Mouse (Mus musculus) kidney, postnatal 0 days (tissue): ENCODE results near the gene Hsp90aa1. TPM values are rescaled to one million over a fixed set of nuclear protein-coding genes. Genes with fewer than 3 reads are reported as not detected.
A peak's percentile ranks its signal among the peaks of the same experiment; 100 is the strongest.

Experiments used
- ATAC-seq: fragments of 200-750 bp; cut with Nextera tagmentation; replicated peaks from 2 replicates; pipeline ENCODE4 v1.8.0; 2017; ENCODE audit warnings: low read depth, moderate number of reproducible peaks, moderate TSS enrichment, moderate library complexity; ENCODE audit not compliant: low FRiP score
- DNase-seq: peaks from one replicate; pipeline ENCODE4 v3.0.0-alpha.2; 2016; ENCODE audit warnings: low spot score
- H3K27ac ChIP-seq: fragments of 300-500 bp; sonication (generic); 2 replicates; pipeline ENCODE4 v1.5.1; 2014; ENCODE audit warnings: mild to moderate bottlenecking
- H3K27me3 ChIP-seq: fragments of 300-500 bp; sonication (generic); 2 replicates; pipeline ENCODE4 v1.6.1; 2014; ENCODE audit warnings: low read length, mixed read lengths; ENCODE audit not compliant: insufficient read depth
- H3K36me3 ChIP-seq: fragments of 300-500 bp; sonication (generic); 2 replicates; pipeline ENCODE4 v1.6.1; 2014; ENCODE audit warnings: low read length, mixed read lengths; ENCODE audit not compliant: insufficient read depth
- H3K4me1 ChIP-seq: fragments of 300-500 bp; sonication (generic); replicated peaks from 2 replicates; pipeline ENCODE4 v1.6.1; 2014; ENCODE audit warnings: antibody characterized with exemption, low read length, mixed read lengths; ENCODE audit not compliant: insufficient read depth
- H3K4me2 ChIP-seq: fragments of 300-500 bp; sonication (generic); 2 replicates; pipeline ENCODE4 v1.6.1; 2014; ENCODE audit warnings: mild to moderate bottlenecking, low read length, moderate library complexity, mixed read lengths
- H3K4me3 ChIP-seq: fragments of 300-500 bp; sonication (generic); replicated peaks from 2 replicates; pipeline ENCODE4 v1.5.1; 2014; ENCODE audit warnings: low read depth, low read length
- H3K9ac ChIP-seq: fragments of 300-500 bp; sonication (generic); 2 replicates; pipeline ENCODE4 v1.6.1; 2014; ENCODE audit warnings: low read depth, low read length
- H3K9me3 ChIP-seq: fragments of 300-500 bp; sonication (generic); replicated peaks from 2 replicates; pipeline ENCODE4 v1.6.1; 2016; ENCODE audit warnings: low read length, inconsistent platforms, mixed read lengths
- CTCF ChIP-seq: IDR thresholded peaks from 2 replicates; pipeline ENCODE4 v1.5.1; 2016; ENCODE audit warnings: antibody characterized with exemption, low read depth, mild to moderate bottlenecking, moderate library complexity
- WGBS: fragments of 180-500 bp; shearing (Covaris S2); extraction: QIAGEN DNeasy Blood & Tissue Kit; methylation state at CpG from one replicate; pipeline ENCODE4 v1.1.7; 2014; 5-methylcytosine and 5-hydroxymethylcytosine counted together
- microRNA-seq: library from miRNA; unstranded; fragments of <30 nt; microRNA quantifications from one replicate; pipeline ENCODE4, GENCODE M21; 2016
- polyA plus RNA-seq: library from polyadenylated mRNA; unstranded; fragments of >200 nt; fragmentation: Nextera tagmentation; extraction: Ambion mirVana; gene quantifications from 2 replicates; pipeline ENCODE4 v1.2.1, GENCODE M21; 2015

The Hsp90aa1 gene
- polyA plus RNA-seq, 1 experiment from 2014 or later: 485 TPM

GRCm38 (mm10) chr12:110661746-110662145, 40.8 kb downstream of the Hsp90aa1 start:
- Histone ChIP-seq H3K9ac (no peak overlapping the region), H3K9me3 (no peaks in the 10 kb centered on the region), H3K4me1 (no peaks in the 10 kb centered on the region), H3K4me3 (no peak overlapping the region), H3K27ac (no peak overlapping the region), H3K4me2 (no peak overlapping the region), H3K27me3 (no peaks in the 10 kb centered on the region), H3K36me3 (peaks cover 93% of the 10 kb centered on the region)
- DNase-seq (no peak), ATAC-seq (no peak)
- WGBS: 97% methylated on average over 14 of the region's 14 CpGs
- TF ChIP-seq CTCF: no peak

GRCm38 (mm10) chr12:110651464-110651863, 51.1 kb downstream of the Hsp90aa1 start:
- Histone ChIP-seq H3K4me3 (no peak overlapping the region), H3K36me3 (peaks cover 90% of the 10 kb centered on the region), H3K9me3 (no peaks in the 10 kb centered on the region), H3K4me2 (no peak overlapping the region), H3K9ac (no peak overlapping the region), H3K4me1 (no peaks in the 10 kb centered on the region), H3K27ac (no peak overlapping the region), H3K27me3 (no peaks in the 10 kb centered on the region)
- no peak for ATAC-seq
- no peak for DNase-seq
- 97% methylated on average over 17 of the region's 17 CpGs for WGBS
- TF ChIP-seq CTCF: no peak

GRCm38 (mm10) chr12:110650241-110650641, 52.3 kb downstream of the Hsp90aa1 start:
- peak; percentile 34; the same call in 1 of the 2 replicates for TF ChIP-seq CTCF
- no peak overlapping the region for H3K27ac ChIP-seq
- WGBS: 47% methylated on average over 8 of the region's 8 CpGs
- no peak overlapping the region for H3K4me3 ChIP-seq
- H3K4me1 ChIP-seq: no peaks in the 10 kb centered on the region
- no peak overlapping the region for H3K4me2 ChIP-seq
- peak; percentile 24 for DNase-seq
- H3K9me3 ChIP-seq: no peaks in the 10 kb centered on the region
- no peak overlapping the region for H3K9ac ChIP-seq
- no peaks in the 10 kb centered on the region for H3K27me3 ChIP-seq
- H3K36me3 ChIP-seq: peaks cover 86% of the 10 kb centered on the region
- 0 out of 2 replicates have a peak, but pooled peaks have one; percentile 36 for ATAC-seq

Small RNA genes within 50 kb of the gene (microRNA-seq; reads per million reads assigned to microRNA genes)
- not detected for gene Gm27299

Other genes starting within 250 kb of the Hsp90aa1 start
- gene Dync1h1, start 101.3 kb downstream of the Hsp90aa1 start, polyA plus RNA-seq: 33.2 and 38.1 TPM in 2 replicates
- gene 1700001K19Rik, start 20.1 kb downstream of the Hsp90aa1 start, polyA plus RNA-seq: not detected in 2 replicates
- 18.6 and 20.7 TPM in 2 replicates for gene Wdr20, start 35.2 kb upstream of the Hsp90aa1 start, polyA plus RNA-seq
- 8.9 and 9.6 TPM in 2 replicates for gene Mok, start 138.2 kb upstream of the Hsp90aa1 start, polyA plus RNA-seq
- gene Zfp839, start 147.5 kb upstream of the Hsp90aa1 start, polyA plus RNA-seq: 2.2 and 2.3 TPM in 2 replicates
- 59.0 and 59.2 TPM in 2 replicates for gene Cinp, start 186.4 kb upstream of the Hsp90aa1 start, polyA plus RNA-seq
- 1.8 and 2.0 TPM in 2 replicates for gene Tecpr2, start 186.5 kb upstream of the Hsp90aa1 start, polyA plus RNA-seq